Mouse (Mus musculus) embryo, embryonic 11 days (tissue): ENCODE measurements around the gene Srp72.

ENCODE experiments used
- DNase-seq: peaks from one replicate; pipeline ENCODE4 v3.0.0-alpha.2; 2015

Srp72 gene

GRCm38 (mm10) chr5:76974554-76975285 lies at the start of gene Srp72:
Srp72 (plus strand) TSS chr5:76974683.
- DNase-seq: peak; percentile 92

GRCm38 (mm10) chr5:76928124-76928832 lies 46.2 kb upstream of the Srp72 start:
- peak; percentile 4 for DNase-seq

- DNase-seq: peak; percentile 32
These were observed 45.2 kb upstream of the Srp72 start for GRCm38 (mm10) chr5:76929180-76929877.

GRCm38 (mm10) chr5:76939717-76940116 lies 34.8 kb upstream of the Srp72 start:
- DNase-seq: no peak

DNA sequence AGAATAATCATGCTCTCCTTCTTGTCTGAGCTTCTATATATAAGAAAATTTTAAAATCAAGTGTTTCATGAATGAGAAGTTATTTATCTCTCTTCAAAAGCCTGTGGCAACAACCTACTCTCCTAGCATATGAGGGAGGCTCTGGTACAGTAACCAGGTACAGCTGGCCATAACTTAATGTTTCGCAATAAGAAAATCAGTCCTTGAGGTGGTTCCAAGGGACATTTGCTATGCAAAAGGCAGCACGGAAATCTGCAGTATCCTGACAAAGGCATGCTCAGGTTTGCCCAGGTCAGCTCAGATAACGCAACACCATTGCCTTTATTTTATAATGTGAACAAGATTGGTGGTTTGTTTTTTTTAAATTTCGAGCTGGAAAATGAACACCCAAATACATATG lies 32.5 kb upstream of the Srp72 start:
- DNase-seq: no peak

DNA sequence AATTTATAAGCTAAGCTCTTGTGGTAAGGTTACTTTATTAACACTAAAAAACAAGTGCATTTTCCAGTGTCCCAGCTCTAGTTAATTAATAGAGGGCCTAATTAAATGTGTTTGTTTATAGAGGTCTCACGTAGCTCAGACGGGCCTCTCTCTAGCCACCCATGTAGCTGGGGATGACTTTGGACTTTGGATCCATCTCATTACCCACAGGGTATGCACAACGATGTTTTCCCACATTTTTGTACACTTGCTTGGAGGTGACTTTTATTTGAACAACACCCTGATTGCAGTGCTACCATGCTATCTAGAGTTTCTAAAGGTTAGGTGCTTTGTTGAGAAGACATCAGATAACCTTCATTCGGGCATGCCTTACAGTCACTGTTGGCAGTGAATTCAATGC lies 32.0 kb upstream of the Srp72 start:
- DNase-seq: no peak

DNA sequence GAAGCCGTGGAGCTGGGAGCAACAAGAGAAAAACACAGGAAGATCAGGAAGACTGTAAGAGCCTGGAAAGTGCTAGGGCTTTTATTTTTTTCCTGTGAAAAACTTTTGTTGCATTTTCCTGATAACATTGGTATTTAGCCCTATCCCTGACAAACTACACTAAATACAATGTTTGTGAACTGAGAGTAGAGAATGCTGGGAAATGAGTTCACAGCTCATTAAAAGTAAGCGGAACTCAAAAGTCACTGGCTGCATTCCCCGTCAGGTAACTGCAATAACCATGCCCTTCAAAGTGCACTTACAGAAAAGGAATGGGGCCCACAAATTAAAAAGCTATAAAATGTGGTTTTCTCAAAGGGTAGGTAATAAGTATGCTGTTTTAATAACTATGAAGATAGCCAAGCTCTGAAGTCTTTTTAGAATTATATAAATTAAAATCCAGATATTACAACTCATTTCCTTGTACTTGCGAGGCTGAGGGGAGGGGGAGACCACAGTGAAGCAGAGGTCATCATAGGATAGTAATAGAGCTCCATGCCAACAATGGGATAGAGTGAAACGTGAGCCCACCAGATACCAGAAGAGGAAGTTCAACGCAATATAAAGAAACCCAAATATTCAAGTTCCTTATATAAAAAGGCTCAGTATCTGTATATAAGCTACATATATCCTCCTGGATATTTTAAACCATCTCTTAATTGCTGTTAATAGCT lies 29.4 kb upstream of the Srp72 start:
- no peak for DNase-seq

- no peak for DNase-seq
These were observed 28.8 kb upstream of the Srp72 start for GRCm38 (mm10) chr5:76945678-76946033.

GRCm38 (mm10) chr5:76947142-76947541 lies 27.3 kb upstream of the Srp72 start:
- DNase-seq: no peak

DNA sequence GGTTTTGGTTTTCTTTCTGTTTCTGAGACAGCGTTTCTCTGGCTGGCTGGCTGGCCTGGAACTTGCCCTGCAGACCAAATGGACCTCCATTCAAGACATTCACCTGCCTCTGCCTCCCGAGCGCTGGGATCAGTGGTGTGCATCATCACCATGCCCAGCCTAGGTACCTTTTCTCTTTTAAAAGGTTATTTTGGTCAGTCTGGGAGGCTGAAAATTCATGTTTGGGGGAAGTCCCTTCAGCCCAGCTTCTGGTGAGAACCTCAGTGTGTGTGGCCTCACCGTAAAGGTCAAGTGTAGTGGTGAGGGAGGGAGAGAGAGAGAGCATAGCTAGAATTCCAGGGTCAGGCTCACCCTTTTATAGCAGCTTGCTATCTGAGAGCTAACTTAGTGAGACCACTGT lies 26.7 kb upstream of the Srp72 start:
- no peak for DNase-seq

DNA sequence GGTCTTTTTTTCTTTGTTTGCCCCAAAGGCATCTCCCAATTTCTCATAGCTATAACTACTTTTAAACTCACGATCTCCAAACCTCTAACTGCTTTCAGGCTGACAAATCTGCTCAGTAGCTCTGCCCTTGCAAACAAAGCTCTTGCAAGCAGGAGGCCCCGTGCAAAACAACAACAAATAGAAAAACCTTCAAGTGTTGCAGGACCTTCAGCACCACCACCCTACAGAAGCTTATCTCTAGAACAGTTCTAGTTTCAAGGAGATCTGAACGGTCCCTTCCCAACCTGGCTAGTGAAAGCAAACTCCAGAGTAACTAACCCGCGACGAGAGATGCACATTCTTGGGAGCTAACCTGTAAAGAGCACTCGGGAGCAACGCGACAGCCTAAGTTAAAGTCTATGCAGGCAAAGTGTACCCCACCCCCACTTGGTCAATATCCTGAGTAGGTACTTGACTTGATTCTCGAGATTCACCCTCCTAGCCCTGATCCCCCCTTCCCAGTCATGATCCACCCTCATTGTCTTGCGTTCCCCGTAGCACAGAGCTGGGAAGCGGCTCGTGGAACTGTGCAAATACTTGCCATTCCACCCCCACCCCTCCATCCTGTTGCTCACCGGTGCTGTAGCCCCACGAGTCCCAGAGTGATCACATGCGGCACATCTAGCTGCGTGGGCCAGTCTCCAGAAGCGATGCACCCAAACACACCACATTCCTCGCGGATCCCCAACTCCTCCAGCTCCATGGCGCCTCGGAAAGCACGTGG lies 24.0 kb upstream of the Srp72 start:
- peak; percentile 58 for DNase-seq

- DNase-seq: peak; percentile 99
These were observed 23.1 kb upstream of the Srp72 start, which contains the start of the genes Paics and Ppat for GRCm38 (mm10) chr5:76951106-76952027. Paics (plus strand) TSS chr5:76951307. Ppat (minus strand) TSS chr5:76951578.

DNA sequence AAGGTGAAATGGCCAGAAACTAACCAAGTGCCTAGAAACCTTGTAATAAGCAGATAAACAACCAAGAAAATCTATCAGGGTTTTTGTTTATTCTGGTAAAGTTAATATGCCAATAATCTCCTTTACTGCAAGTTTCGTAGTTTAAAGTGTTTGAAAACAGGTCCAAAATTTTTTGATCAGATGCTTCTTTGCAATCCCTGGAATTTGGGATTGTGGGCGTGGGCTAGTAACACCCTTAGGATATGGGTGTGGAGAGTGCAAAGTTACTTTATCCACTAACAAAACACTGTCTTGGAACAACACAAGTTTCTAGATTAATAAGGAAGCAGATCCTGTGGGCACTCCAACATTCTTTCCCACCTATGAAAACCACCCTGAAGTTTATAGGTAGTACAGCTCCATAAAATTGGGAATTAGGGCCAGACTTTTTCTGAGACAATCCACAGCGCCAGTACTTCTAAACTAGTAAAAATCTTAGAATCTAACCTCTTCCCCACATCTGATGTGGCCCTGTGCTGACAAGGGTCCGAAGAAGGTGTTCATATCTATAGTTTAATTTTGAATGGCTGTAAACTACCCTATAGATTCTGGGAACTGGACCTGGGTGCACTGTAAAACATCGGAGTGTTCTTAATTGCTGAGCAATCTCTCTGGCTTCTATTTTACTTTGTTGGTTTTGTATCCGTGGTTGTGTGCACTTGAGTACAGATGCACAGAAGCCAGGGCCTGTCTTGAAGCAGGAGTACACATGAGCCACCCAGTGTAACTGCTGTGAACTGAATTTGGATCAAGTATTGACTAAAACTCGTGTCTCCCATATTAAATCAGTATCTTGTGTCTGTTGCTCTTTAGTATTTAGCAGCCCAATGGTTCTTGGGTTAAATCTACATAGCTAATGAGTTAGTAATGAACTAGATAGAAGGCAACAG lies 22.1 kb upstream of the Srp72 start:
- peak; percentile 36 for DNase-seq

- DNase-seq: no peak
These were observed 20.7 kb upstream of the Srp72 start for GRCm38 (mm10) chr5:76953794-76954193.

DNA sequence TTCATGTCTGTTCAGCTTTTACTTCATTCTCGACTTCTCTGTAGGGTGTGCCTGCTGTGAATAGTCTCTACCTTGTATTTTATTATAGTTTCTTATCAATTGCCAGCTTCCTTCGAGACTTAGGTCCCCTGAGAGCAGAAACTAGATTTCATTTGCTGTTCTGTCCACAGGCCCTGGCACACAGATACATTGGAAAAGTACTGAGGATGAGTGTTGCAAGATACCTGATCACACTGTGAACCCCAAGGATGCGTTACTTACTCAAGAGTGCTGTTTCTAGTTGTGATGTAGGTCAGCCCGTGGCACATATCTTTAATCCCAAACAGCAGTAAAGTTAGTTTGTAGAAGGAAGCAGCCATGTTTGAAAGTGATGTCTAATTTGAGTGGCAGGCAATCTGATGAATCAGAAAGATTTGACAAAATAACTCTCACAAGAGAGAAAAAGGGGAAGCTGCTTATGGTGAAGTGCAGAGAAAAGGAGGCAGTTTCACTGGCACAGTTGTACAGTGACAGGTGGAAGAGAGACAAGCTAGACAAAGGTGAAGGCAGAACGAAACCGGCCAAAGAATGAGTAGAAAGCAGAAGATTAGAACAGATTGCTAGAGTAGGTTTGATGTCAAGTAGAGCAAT lies 20.1 kb upstream of the Srp72 start:
- DNase-seq: no peak

GRCm38 (mm10) chr5:76955474-76955873 lies 19.0 kb upstream of the Srp72 start:
- DNase-seq: no peak

GRCm38 (mm10) chr5:76957954-76958353 lies 16.5 kb upstream of the Srp72 start:
- no peak for DNase-seq

GRCm38 (mm10) chr5:76959587-76959986 lies 14.9 kb upstream of the Srp72 start:
- DNase-seq: no peak

- no peak for DNase-seq
These were observed 11.9 kb upstream of the Srp72 start for GRCm38 (mm10) chr5:76962545-76962944.

GRCm38 (mm10) chr5:76964651-76965050 lies 9.8 kb upstream of the Srp72 start:
- DNase-seq: no peak
